43 mouse cellular contexts compared by ENCODE assay signal in genomic region chr6:99683974-99684373, GRCm38 (mm10). TPM values are rescaled to one million over a fixed set of nuclear protein-coding genes. Genes with fewer than 3 reads are reported as not detected.
"Had no signal": no experiment of that assay in that cellular context is flagged by ENCODE, and none has a peak within 500 bp of the region (broad histone marks: within the 10 kb centered on the region; RNA-seq: fewer than 3 reads in every experiment).

No protein-coding gene starts in this region.

- ATAC-seq: hindbrain, embryonic 16.5 days; hindbrain, postnatal 0 days; intestine, embryonic 15.5 days; intestine, embryonic 16.5 days; intestine, postnatal 0 days had no signal

- H3K36me3 ChIP-seq: heart, embryonic 12.5 days; heart, embryonic 13.5 days; heart, embryonic 15.5 days; hindbrain, embryonic 10.5 days; hindbrain, embryonic 12.5 days; hindbrain, embryonic 13.5 days; hindbrain, embryonic 15.5 days; intestine, embryonic 15.5 days; kidney, embryonic 15.5 days had no signal

- H3K9me3 ChIP-seq: heart, embryonic 15.5 days; hindbrain, embryonic 10.5 days; hindbrain, embryonic 12.5 days; hindbrain, embryonic 15.5 days; intestine, embryonic 15.5 days; kidney, embryonic 15.5 days had no signal

- H3K4me1 ChIP-seq: heart, embryonic 12.5 days; heart, embryonic 13.5 days; heart, embryonic 15.5 days; hindbrain, embryonic 10.5 days; hindbrain, embryonic 12.5 days; hindbrain, embryonic 13.5 days; hindbrain, embryonic 15.5 days; intestine, embryonic 15.5 days; kidney, embryonic 15.5 days had no signal

- H3K9ac ChIP-seq: heart, embryonic 12.5 days; heart, embryonic 13.5 days; heart, embryonic 15.5 days; hindbrain, embryonic 12.5 days; hindbrain, embryonic 13.5 days; hindbrain, embryonic 14.5 days; hindbrain, embryonic 15.5 days; intestine, embryonic 15.5 days; kidney, embryonic 15.5 days had no signal

- H3K27ac ChIP-seq: heart, embryonic 13.5 days; heart, embryonic 15.5 days; hindbrain, embryonic 10.5 days; hindbrain, embryonic 12.5 days; hindbrain, embryonic 13.5 days; hindbrain, embryonic 14.5 days; hindbrain, embryonic 15.5 days; hindbrain, postnatal 0 days; intestine, embryonic 15.5 days; kidney, embryonic 15.5 days; kidney, postnatal 0 days; layer of hippocampus, adult 2 months; left cerebral cortex, adult 2 months had no signal

- H3K4me2 ChIP-seq: heart, embryonic 11.5 days; heart, embryonic 12.5 days; heart, embryonic 13.5 days; heart, embryonic 15.5 days; hindbrain, embryonic 12.5 days; hindbrain, embryonic 13.5 days; hindbrain, embryonic 14.5 days; hindbrain, embryonic 15.5 days; intestine, embryonic 15.5 days; kidney, embryonic 15.5 days had no signal

- DNase-seq: heart, postnatal 10 days; heart, postnatal 14 days; heart, postnatal 36 days; heart, postnatal 4 days; kidney, adult 11 months; kidney, adult 18-20 months; kidney, adult 2 months; kidney, adult 8-10 months; kidney, adult 9 months; kidney, postnatal 10 days; kidney, postnatal 14 days; kidney, postnatal 25 days; kidney, postnatal 36 days; kidney, postnatal 4 days; layer of hippocampus, adult 9-11 months; layer of hippocampus, postnatal 36 days had no signal

- H3K4me3 ChIP-seq: heart, embryonic 12.5 days; heart, embryonic 13.5 days; heart, embryonic 15.5 days; hindbrain, embryonic 10.5 days; hindbrain, embryonic 12.5 days; hindbrain, embryonic 13.5 days; hindbrain, embryonic 15.5 days; intestine, embryonic 15.5 days; kidney, embryonic 15.5 days; layer of hippocampus, adult 2 months; left cerebral cortex, adult 2 months had no signal

- H3K27me3 ChIP-seq: heart, embryonic 12.5 days; hindbrain, embryonic 13.5 days; intestine, embryonic 15.5 days had no signal

RNA-seq across cellular contexts. Expression of gene Gpr27, which starts 8.5 kb away (rescaled TPM):
- polyA plus RNA-seq: inflammation-experienced regulatory T-cells, adult 6 months had no signal

RNA-seq across cellular contexts. Expression of gene Prok2, which starts 42.2 kb away (rescaled TPM):
- total RNA-seq: heart, postnatal 10 days; heart, postnatal 14 days; heart, postnatal 36 days; heart, postnatal 4 days; hematopoietic stem cell, adult 5-6 weeks; hindbrain, postnatal 0 days had no signal
- polyA plus RNA-seq: heart, embryonic 11.5 days; heart, embryonic 12.5 days; heart, embryonic 13.5 days; heart, embryonic 14.5 days; heart, embryonic 16.5 days; heart, postnatal 0 days; hindbrain, embryonic 10.5 days; hindbrain, embryonic 11.5 days; hindbrain, embryonic 14.5 days; inflammation-experienced regulatory T-cells, adult 6 months; intestine, embryonic 14.5 days; intestine, embryonic 16.5 days; intestine, postnatal 0 days; kidney, embryonic 14.5 days; kidney, embryonic 15.5 days; large intestine, adult 2 months had no signal
